Mouse (Mus musculus): ENCODE measurements around the gene Mns1. TPM values are rescaled to one million over a fixed set of nuclear protein-coding genes. Genes with fewer than 3 reads are reported as not detected.
"Not testable (repeated sequence)": the region's sequence is repeated elsewhere in the genome, so short reads cannot be mapped to it uniquely, and the experiment has no call there.

Gene Mns1
- total RNA-seq (2015; ENCODE audit: low replicate concordance) (177 and 188 TPM in 2 replicates), total RNA-seq (2017; ENCODE audit: low replicate concordance) (146 and 157 TPM in 2 replicates)

GRCm38 (mm10) chr9:72437822-72438701, at the start of gene Mns1:
Gene Mns1 (plus strand): TSS chr9:72438011.
- peak; percentile 89 for ATAC-seq (replicated peaks; ENCODE audit: low FRiP score, poor library complexity, severe bottlenecking)

- ATAC-seq (replicated peaks; ENCODE audit: low FRiP score, poor library complexity, severe bottlenecking): no peak
These were observed 48.9 kb upstream of the Mns1 start for GRCm38 (mm10) chr9:72388934-72389333.

- ATAC-seq (replicated peaks; ENCODE audit: low FRiP score, poor library complexity, severe bottlenecking): no peak
These were observed 48.3 kb upstream of the Mns1 start for GRCm38 (mm10) chr9:72389431-72390002.

GRCm38 (mm10) chr9:72390321-72391077, 47.3 kb upstream of the Mns1 start:
- no peak for ATAC-seq (replicated peaks; ENCODE audit: low FRiP score, poor library complexity, severe bottlenecking)

- ATAC-seq (replicated peaks; ENCODE audit: low FRiP score, poor library complexity, severe bottlenecking): no peak
These were observed 45.1 kb upstream of the Mns1 start for GRCm38 (mm10) chr9:72392686-72393085.

GRCm38 (mm10) chr9:72393238-72393637, 44.6 kb upstream of the Mns1 start:
- ATAC-seq (replicated peaks; ENCODE audit: low FRiP score, poor library complexity, severe bottlenecking): no peak

- no peak for ATAC-seq (replicated peaks; ENCODE audit: low FRiP score, poor library complexity, severe bottlenecking)
These were observed 43.9 kb upstream of the Mns1 start for GRCm38 (mm10) chr9:72393869-72394341.

GRCm38 (mm10) chr9:72400121-72400520, 37.7 kb upstream of the Mns1 start:
- no peak for ATAC-seq (replicated peaks; ENCODE audit: low FRiP score, poor library complexity, severe bottlenecking)

GRCm38 (mm10) chr9:72401769-72402168, 36.0 kb upstream of the Mns1 start:
- ATAC-seq (replicated peaks; ENCODE audit: low FRiP score, poor library complexity, severe bottlenecking): not testable (repeated sequence)

- no peak for ATAC-seq (replicated peaks; ENCODE audit: low FRiP score, poor library complexity, severe bottlenecking)
These were observed 34.4 kb upstream of the Mns1 start for GRCm38 (mm10) chr9:72403421-72403820.

- ATAC-seq (replicated peaks; ENCODE audit: low FRiP score, poor library complexity, severe bottlenecking): no peak
These were observed 33.4 kb upstream of the Mns1 start for GRCm38 (mm10) chr9:72404446-72404845.

GRCm38 (mm10) chr9:72404934-72405333, 32.9 kb upstream of the Mns1 start:
- ATAC-seq (replicated peaks; ENCODE audit: low FRiP score, poor library complexity, severe bottlenecking): no peak

- ATAC-seq (replicated peaks; ENCODE audit: low FRiP score, poor library complexity, severe bottlenecking): no peak
These were observed 31.8 kb upstream of the Mns1 start for GRCm38 (mm10) chr9:72405882-72406638.

GRCm38 (mm10) chr9:72408131-72408586, 29.7 kb upstream of the Mns1 start:
- ATAC-seq (replicated peaks; ENCODE audit: low FRiP score, poor library complexity, severe bottlenecking): peak; percentile 75

GRCm38 (mm10) chr9:72409381-72410225, 28.2 kb upstream of the Mns1 start:
- ATAC-seq (replicated peaks; ENCODE audit: low FRiP score, poor library complexity, severe bottlenecking): peak; percentile 85

- ATAC-seq (replicated peaks; ENCODE audit: low FRiP score, poor library complexity, severe bottlenecking): no peak
These were observed 26.1 kb upstream of the Mns1 start for GRCm38 (mm10) chr9:72411746-72412145.

- no peak for ATAC-seq (replicated peaks; ENCODE audit: low FRiP score, poor library complexity, severe bottlenecking)
These were observed 19.4 kb upstream of the Mns1 start for GRCm38 (mm10) chr9:72418443-72418842.

GRCm38 (mm10) chr9:72420490-72420889, 17.3 kb upstream of the Mns1 start:
- no peak for ATAC-seq (replicated peaks; ENCODE audit: low FRiP score, poor library complexity, severe bottlenecking)

GRCm38 (mm10) chr9:72422284-72422683, 15.5 kb upstream of the Mns1 start:
- ATAC-seq (replicated peaks; ENCODE audit: low FRiP score, poor library complexity, severe bottlenecking): no peak

Data from erythroid progenitor cell, adult 5-6 weeks (primary cell).